Mouse (Mus musculus): Measurements from ENCODE around the gene Mutyh.

DNA sequence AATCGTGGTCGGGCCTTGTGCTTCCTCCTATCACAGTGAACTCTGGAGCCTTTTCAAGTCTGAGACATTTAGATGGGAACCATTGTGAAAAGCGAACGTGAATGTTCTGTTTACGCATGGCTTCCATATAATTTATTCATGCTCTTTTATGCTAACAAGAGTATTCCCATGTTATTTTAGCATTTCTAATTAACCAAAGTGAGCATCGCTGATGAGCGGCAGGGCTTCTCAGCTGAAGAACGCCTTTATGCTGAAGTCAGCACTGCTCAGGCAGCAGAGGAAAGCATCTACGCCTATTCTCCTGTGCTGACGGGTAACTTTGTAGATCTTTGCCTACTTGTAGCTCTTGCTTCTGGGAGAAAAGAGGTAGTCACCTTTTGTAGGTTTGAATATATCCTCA is 49.7 kb downstream of the Mutyh start:
- TF ChIP-seq EP300 (IDR thresholded peaks at IDR 0.05; ENCODE audit: low read depth): no peak
- no peak for TF ChIP-seq CTCF (IDR thresholded peaks at IDR 0.05; ENCODE audit: low read depth)
